Mouse (Mus musculus) hematopoietic stem cell, adult 5-6 weeks (primary cell): ENCODE measurements at regions not wholly inside any gene's neighbourhood (a gene's known extent, or its start where the extent isn't known, plus 50 kb on each side); places are given as distances from the start of the nearest gene placed in this dataset.

ENCODE experiments used
- ATAC-seq, 2 experiments: fragments of 125-278 bp in 1 of 2; replicated peaks in 1 of 2; 2 replicates each; pipeline ENCODE4 v1.8.0; 2016 to 2017; ENCODE audit warnings: inconsistent platforms in 2 of 2, mild to moderate bottlenecking in 2 of 2, moderate number of reproducible peaks in 2 of 2, low read depth in 1 of 2, moderate TSS enrichment in 1 of 2; ENCODE audit not compliant: low FRiP score in 2 of 2, poor library complexity in 2 of 2, severe bottlenecking in 2 of 2, insufficient read depth in 1 of 2, low TSS enrichment in 1 of 2

DNA sequence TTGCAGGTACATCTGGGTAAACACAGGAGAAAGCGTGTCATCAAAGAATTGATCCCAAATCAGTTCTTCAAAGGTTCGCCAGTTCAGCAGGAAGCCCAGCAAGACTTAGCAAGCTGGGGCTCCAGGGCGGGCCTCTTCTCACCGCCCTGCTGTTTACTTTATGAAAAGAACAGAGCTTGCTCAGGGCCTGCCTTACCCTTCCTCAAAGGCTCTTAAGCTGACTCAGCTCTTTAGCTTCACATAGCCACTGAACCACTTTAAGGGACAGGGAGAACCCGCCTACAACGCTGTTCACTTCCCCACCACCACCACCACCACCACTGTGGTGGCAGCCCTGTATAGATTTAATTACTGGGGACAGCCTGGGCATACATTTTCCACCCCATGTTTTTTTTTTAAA, 148.5 kb downstream of the Clic5 start:
- peak; percentile 71 to 89 for ATAC-seq

- ATAC-seq, result no peak
Observed at GRCm38 (mm10) chr17:44337253-44337652, 148.9 kb downstream of the Clic5 start.

DNA sequence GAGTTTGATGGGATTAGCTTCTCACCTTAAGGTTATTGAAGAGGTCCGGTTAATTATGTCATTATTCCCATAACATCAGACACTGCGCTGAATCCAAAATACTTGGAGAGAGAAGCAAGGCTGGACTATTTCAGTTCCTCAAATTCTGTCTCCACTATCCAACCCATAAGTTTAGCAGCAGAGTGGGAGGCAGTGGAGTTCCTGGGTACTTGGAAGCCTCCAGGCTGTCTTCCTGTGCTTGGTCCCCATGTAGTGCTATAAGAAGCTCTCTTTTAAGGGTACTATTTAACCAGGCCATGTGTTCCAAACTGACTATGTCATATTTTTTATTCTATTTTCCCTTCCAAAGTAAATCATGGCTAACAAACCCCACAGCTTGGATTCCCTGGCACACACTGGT, 156.2 kb downstream of the Clic5 start:
- ATAC-seq, result no peak

DNA sequence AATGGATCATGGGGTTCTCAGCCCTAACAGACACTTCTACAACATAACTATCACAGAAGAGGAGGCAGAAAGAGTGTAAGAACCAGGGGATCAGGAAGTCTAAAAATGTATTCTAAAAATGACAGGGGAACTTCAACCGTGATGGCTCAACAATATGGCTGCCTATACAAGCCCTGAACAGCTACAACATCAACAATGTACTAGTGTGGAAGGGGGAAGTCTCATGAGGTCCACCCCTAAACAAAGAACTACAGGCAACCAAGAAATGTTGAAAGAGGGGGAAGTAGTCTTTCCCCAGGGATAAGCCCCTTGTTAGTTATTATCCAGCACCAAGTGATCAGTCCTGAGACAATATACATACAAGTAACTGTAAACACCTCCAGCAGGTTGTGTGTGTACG, 157.0 kb downstream of the Clic5 start:
- ATAC-seq, result no peak

DNA sequence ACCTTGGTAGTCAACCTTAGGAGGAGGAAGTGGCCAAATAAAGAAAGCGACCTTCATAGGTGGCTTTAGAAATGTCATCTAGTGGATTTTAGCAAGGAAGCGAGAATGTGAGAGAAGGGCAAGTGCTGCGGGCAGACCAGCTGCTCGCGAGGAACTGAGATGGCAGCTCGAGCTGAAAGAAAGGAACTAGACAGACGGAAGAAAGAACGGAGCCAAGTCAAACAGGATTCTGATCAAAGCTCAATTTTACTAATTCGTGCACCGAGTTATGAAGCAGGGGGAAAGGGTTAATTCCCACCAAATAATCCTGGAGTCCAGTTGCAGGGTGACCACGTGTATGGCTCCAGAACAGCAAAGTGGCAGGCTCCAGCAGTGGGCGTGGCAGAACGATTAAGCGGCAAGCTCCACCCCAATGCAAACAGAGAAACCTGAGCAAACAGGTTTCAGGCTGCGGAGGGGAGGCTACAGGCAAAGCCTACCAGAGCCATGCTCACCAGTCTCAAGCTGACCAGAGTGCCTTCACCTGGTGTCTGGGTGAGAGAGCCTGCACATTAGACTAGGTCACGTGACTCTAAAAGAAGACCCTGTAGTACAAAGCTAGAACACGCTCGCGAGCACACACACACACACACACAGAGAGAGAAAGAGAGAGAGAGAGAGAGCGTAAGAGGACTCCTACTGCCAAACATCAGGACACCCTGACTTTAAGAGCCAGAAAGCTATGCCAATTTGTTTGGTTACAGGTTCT, 162.0 kb downstream of the Clic5 start:
- 0 out of 4 replicates have a peak, but pooled peaks of 1 of the 2 experiments have one; percentile 32 for ATAC-seq

DNA sequence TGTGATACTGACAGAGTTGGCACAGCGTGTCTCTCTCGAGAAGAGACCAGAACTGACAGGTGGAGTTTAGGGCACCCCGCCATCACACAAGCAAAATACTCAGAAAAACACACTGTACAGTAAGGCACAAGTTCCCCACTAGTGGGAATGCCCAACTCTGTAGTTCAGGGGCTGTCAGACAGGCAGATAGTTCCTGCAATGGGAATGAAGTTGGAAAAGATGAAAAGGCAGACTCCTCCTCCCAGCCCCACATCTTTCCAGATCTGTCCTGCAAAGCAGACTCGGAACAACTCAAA, 162.5 kb downstream of the Clic5 start:
- no peak for ATAC-seq

GRCm38 (mm10) chr17:44351499-44352117, 163.2 kb downstream of the Clic5 start:
- ATAC-seq, result no peak

DNA sequence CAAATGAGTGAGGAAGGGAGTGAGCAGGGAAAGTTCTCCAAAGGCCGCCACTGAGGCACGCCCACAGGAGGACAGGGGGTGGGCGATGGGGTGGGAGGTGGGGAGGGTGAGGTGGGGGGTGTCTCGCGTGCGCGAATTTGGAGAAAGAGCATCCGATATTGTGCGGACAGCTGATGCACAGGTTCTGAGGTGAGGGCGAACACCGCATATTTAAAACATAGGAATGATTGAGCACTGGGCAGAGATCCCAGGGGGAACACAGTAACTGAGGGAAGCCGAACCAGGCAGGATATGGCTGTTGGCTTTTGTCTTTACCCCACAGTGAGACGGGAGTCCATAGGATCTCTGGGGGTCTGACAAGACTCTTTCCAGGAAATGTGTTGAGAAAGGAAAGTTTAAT, 163.8 kb downstream of the Clic5 start:
- ATAC-seq, result no peak

DNA sequence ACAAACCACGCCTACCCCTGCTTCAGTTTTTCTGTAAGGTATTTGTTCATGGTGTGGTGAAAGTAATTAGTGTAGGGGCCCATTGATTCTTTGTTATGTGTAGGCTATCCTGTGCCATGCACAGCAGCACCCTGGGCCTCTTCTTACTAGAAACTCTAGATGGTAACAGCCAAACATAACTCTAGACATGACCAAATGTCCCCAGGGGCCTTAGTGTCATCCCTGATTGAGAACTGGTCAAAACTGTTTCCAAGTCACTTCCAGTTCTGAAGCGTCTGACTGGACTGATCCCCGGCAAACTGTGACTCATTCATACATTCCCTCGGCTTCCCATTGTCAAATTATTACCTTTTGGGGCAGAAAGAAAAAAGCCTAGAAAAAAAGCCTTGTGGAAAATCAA, 174.7 kb downstream of the Clic5 start:
- no peak for ATAC-seq

DNA sequence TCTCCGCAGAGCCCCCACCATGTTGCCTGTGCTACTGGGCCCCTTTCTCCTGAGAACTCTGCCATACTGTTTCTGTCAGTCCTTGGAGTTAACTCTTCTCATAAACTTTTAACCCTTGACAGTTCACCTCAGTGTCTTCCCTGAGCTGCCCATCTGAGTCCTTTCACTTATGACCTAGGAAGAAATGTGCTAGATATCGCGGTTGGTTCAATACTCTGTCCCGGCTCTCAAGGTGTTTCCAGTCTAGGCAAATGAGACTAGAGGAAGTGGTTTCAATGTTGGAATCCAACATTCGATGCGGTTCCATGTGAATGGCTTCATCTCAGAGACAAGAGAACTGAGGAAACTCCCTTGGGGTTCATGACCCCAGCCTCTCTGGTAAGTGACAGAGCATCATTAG, 176.1 kb downstream of the Clic5 start:
- no peak for ATAC-seq

DNA sequence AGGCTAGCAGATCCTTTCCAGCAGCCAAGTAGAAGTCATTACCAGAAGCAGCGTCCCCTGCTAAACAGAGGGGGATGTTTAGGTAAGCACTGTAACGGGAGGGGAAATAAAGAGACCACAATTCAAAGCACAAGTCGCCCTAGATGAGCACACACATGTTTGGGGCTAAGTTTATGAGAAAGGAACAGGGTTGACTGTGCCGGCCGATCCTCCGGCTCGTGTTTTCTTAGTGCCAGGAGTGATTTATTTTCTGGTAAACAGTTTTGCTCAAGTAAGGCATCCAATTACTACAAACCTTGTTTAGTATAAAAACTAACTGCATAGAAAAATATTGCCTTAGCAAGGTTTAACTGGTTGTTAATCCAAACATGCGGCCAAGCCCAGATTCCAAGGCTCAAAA, 178.1 kb downstream of the Clic5 start:
- ATAC-seq, result no peak

DNA sequence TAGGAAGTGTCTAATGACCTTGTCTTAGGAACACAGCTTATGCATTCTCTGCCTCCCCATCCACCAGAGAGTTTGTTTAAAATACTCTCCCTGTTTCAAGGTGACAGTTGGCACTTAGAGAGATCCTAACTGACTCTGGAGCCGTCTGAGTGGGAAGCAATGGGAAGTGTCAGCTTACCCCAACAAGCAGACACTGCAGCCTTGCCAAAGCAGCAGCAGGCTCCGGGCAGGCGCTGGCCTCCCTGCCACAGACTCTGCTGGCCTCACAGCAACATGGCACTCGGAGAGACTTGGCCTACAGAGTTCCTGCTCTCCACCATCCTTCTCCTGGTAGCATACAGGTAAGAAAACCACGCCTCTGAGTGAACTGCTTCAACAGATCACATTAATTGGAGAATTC, 179.2 kb downstream of the Clic5 start:
- ATAC-seq, result no peak

- ATAC-seq, result no peak
Observed at GRCm38 (mm10) chr17:44370966-44371465, 182.6 kb downstream of the Clic5 start.

GRCm38 (mm10) chr17:44371620-44372019, 183.2 kb downstream of the Clic5 start:
- no peak for ATAC-seq

GRCm38 (mm10) chr17:44373744-44374456, 185.5 kb downstream of the Clic5 start:
- no peak for ATAC-seq

GRCm38 (mm10) chr17:44378391-44378790, 190.0 kb downstream of the Clic5 start:
- ATAC-seq, result no peak

DNA sequence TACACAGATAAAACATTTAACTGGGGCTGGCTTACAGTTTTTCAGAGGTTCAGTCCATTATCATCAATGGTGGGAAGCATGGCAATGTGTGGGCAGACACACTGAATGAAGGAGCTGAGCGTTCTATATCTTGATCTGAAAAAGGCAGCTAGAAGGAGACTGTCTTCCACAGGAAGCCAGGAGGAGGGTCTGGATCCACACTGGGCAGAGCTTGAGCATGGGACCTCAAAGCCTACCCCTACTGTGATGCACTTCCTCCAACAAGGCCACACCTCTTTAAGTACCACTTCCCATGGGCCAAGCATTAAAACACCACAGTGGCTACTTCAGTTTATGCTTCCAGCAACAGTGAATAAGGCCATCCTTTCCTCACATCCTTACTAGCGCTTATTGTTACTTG, 200.5 kb downstream of the Clic5 start:
- no peak for ATAC-seq

DNA sequence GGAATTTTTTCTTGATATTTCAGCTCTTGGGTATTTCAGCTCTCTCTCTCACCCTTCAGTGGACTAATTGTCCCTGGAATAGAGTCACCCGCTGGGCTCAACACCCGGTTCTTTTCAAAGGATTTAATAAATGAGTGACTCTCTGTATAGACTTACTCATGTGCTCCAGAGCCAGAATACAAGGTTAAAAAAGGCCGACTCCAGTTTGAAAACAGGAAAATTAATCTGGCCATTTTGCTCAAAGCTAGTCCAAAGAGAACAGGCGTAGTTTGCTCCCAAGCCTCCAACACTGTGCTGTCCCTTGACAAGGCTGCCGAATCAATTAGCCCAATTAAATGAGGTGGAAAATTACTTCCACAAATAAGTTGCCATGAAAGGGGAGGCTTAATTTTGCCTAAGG, 209.4 kb downstream of the Clic5 start:
- ATAC-seq, result no peak
